Mouse (Mus musculus): ENCODE measurements at regions not wholly inside any gene's neighbourhood (a gene's known extent, or its start where the extent isn't known, plus 50 kb on each side); places are given as distances from the start of the nearest gene placed in this dataset.
A peak's percentile ranks its signal among the peaks of the same experiment; 100 is the strongest.

DNA sequence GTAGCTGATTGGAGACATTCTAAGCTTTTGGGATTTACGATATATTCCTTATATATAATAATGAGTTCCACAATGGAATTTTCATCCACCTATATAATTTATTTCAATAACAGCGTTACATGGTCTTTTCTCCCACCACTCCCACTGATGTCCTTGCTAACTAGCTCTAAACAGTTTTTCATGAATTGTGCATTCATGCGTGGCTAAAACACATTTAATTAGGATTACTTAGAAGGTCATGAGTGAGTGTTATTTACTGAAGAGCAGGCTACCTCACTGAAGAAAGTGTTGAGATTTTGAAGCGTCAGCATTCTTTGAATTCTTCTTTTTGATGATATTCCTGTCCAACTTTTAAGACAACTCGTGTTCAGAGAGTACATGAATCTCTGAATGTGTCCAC, 245.1 kb upstream of the Kcnj16 start:
- no peak for DNase-seq

DNA sequence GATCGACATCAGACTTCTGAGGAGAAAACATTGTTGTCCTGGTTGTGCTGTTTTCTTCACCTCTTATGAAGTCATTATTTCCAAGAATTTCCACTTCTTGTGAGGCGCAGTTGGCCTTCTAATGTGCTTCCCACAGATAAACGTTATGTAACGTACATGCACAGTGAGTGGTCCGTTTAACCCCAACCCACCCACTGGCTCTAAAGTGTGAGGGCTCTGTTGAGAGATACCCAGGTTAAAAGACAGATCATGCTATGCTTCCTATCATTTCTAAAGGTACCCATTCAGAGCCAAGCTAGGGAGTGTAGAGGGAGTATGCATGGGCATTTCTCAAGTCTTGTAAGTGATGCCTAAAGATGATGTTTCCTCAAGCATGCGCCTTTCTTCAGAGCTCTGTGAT, 243.9 kb upstream of the Kcnj16 start:
- DNase-seq: no peak

DNA sequence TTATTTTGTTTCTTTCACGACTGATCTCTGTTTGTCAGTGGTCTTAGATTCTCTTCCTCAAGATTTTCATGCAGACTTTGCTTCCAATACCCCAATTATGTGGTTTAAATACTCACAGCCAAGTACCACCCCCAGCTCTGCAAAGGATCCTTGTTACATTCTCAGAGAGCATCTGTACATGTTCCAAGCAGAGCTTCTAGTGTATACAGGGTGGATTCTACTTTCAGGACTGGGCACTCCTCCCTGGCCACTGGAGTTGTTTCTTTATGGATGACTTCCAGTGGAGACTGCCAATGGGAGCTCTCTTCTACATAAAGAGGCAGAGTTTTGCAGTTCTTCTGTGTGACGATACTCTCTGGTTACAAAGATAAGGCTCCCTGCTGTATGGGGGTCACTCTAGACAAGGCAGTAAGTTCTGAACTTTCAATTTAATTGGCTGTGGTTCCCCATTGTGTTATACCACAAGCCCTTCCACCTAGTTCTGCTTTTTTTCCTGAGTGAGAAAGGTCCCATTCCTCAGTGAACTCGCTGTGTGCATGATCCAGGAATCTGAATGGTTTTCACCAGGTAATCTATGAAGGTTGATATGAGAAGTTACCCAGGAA, 240.4 kb upstream of the Kcnj16 start:
- DNase-seq: no peak

DNA sequence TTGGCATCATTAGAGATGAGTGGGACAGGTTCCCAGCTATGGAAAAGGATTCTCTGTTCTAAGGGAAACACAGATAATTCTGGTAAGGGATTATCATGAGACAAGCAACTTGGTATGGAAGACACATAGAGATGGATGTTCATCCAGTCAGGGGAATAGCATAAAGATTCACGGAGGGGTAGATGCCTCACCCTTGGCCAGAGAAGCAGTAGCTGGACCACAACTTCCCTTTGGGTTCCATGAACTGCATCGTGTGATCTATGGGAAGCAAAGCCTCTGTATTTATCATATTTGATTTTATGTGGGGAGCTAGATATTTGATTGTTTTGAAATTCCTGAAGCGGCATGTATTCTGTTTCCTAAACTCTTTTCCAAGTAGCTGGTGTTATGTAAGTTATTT, 236.3 kb upstream of the Kcnj16 start:
- DNase-seq: no peak

DNA sequence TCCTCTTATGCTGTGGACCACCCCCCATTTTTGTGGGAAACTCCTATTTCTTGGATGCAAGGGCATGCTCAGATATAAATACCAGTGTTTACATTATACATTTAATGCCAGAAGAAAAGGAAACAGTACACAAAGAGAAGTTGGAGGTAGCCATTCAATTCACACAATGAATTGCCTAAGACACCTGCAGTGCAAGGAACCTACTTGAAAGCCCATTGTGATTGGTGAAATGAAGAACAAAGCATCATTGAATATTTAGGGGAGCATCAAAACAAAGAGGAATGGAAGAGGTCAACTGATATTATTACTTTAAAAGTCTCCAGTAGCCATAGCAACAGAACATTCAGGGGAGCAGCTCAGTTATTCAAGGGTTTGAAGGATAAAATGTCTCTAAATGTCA, 193.7 kb upstream of the Kcnj16 start:
- DNase-seq: no peak

DNA sequence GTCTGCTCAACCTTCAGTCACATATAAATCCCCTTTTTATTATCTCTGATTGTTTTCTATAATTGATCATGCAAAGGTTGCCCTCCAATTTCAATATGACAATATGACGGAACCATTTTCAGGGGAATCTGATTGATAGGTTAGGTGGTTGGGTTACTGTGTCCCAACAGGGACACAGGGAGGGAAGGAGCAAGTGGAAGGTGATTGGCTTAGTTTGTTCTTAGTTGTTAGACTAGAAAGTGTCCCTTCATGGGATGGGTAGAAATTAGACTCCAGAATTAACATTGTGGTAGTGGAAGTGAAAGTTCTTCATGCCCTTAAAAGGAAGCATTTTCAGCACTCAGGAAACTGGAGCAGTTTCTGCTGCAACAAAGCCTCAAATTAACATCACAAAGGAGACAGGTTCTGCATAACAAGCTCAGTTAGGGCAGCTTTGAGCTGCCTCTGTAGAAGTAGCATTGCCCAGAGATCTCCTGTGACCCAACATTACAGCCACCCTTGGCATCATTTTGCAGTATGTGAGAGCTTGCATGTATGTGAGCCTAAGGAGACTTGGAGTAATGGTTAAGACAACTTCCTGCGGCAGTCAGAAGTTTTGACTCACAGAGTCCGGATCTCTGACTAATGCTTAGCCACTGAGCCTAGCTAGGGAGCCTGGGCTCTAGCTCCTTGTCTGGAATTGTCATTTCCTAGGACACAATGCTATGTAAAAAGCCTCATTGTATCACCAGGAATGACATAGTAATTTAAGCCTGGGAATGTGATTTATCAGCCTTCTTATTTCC, 186.1 kb upstream of the Kcnj16 start:
- no peak for DNase-seq

DNA sequence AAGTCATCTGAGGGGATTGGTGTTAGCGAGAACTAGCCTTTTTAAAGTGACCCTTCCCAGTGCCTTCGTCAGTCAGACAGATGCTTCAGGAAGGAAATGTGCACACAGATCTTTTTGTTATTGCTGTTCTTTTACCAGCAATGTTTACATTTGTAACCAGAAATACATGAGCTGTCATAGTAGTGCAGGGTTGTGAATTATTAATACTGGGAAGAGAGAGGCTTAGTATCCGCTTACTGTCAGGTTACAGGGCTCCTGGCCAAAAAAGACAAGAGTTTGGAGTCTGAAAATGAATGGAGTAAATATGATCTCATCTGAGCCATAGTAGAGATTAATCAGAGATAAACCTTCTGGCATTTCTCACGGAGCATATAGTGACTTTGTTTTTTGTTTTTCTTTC, 178.3 kb upstream of the Kcnj16 start:
- DNase-seq: no peak

DNA sequence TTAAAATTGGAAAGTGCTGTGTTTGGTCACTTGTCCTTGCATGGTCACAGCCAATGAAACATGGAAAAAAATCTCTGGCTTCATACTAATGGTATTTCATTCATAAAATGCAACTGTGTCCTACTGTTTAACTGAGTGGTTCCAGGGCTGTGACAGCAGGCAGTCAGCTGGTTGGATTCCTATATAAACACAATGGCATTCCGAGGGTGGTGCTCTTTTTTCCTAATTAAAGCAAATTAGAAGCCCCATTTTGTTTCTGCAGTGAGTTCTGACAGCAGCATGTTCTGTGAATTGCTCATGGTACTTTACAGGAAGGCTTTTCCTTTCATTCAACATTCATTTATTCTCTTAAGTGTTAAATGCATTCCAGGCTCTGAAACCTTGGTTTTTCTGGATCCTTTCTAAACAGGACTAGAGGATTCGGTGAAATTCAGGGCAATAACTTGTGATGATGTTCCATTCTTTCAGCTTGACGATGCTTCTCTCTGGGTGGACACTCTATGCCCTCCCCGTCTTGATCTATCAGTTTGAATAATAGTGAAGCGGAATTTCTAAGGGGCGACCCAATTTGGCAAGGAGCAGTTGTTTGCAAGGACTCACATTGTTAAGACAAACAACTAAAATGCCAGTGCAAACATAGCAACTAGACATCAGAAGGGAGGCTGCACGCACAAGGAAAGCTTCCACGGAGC, 167.8 kb upstream of the Kcnj16 start:
- no peak for DNase-seq

DNA sequence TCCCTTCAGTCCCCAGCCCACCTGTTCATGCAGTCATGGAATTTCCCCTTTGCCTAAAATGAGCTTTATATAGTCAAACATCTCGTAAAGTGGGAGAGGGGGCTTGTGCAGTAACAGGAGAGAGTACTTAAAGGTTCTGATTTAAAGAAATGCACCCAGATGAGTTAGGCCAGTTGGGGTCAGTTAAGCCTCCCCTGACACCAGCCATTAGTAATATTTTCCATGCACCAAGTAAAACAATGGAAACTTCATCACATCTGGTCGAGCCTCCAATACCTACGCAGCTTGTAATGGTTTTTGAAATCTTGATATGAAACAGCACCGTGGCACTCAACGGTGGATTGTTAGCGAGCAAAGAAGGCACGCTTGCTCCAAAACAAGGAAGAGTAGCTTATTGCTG, 165.8 kb upstream of the Kcnj16 start:
- no peak for DNase-seq

DNA sequence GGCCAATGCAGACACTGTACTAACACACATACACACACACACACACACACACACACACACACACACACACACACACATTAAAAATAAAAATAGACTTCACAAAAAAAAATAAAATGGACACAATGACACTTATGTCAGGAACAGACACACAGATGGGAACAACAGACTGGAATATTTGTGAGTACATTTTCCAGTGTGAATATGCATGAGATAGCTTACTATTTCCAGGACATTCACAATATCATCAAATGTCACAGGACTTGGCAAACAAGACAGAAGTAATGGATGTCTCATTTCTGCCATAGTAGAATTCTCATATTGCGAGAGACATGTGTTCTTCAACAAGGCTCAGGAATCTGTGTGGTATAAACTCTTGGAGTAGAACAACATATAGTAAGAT, 163.8 kb upstream of the Kcnj16 start:
- no peak for DNase-seq

DNA sequence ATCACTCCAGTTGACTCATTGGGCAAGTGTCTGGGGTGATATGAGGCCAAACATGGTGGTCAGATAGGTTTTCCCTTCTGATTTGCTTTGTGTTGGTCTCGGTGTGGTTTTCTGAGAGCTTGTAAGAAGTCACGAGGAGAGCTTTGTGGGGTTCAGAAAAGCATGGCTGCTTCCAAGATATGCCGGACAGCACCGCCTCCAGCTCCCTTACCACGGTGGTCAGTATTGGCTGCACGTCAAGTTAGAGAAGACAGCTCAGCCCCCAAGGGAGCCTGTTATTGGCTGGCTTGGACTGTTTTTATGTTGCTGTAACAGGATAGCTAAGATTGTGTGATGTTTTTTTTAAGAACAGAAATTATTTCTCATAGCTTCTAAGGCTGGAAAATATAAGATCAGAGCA, 154.7 kb upstream of the Kcnj16 start:
- DNase-seq: no peak

DNA sequence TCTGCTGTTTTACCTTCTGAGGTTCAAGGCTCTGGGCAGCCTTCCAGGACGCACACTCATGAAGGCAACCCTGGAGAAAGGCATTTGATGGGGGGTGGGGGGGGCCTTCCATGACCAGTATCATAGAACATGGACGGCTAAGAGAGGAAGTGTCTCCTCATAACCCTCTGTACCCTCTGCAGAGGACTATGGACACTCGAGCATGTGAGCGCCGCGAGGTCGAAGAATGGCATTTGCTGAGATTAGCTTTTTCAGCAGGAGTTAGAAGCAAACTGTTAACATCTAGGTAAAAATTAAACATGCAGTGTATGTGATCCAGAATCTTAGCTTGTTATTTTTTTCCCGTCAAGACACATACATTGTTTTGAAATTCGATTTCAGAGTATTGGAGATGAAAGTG, 153.1 kb upstream of the Kcnj16 start:
- no peak for DNase-seq

DNA sequence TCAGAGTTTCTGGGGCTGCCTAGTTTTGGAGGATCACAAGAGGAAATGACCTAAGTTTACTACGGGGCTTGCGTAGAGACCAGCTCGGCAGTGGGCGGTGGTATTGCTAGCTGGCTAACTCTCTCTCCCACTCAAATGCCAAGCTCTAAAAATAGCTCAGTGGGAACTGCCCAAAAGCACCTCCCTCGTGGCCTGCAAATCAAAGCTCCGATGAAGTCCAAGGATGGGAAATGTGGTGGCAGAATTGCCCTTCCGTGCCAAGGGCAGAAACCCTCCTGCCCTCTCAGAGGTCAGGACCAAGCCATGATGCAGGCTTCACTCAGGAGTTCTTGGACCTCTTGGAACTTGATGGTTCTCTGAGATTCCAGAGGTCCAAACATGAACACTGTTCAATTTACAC, 152.6 kb upstream of the Kcnj16 start:
- peak in 1 of 2 experiments; percentile 18 for DNase-seq

DNA sequence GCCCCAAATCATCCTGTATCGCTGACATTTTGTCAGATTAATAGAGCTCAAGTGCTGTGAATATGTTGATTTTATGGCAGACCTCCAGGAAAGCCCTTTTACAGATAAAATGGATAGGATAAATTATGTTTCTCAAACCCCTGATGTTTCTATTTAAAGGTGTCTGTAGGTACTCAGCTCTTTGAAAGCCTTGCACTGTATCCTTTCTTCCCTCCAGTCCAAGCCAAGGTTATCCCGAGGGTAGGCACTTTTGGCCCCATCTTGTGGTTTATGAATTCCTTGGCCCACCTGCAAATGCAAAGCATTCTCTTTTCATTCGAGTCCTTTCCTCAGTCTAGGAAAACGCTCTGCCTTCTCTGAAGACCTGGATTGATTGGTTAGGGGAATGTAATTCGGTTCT, 139.2 kb upstream of the Kcnj16 start:
- no peak for DNase-seq

DNA sequence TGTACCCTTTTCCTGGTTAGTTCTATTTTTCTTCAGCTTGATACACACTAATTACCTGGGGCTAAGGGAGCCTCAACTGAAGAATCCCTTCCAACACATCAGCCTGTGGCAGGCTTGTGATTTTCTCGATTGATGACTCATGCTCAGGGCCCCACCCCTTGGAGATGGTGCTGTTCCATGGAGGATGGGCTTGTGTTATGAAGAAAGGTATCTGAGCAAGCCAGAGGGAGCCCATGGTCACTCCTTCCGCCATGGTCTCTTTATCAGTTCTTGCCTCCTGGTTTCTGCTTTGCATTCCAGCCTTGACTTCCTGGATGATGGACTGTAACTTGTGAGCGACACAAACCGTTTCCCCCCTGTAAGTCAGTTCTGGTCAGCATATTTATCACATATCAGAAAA, 131.1 kb upstream of the Kcnj16 start:
- DNase-seq: no peak

DNA sequence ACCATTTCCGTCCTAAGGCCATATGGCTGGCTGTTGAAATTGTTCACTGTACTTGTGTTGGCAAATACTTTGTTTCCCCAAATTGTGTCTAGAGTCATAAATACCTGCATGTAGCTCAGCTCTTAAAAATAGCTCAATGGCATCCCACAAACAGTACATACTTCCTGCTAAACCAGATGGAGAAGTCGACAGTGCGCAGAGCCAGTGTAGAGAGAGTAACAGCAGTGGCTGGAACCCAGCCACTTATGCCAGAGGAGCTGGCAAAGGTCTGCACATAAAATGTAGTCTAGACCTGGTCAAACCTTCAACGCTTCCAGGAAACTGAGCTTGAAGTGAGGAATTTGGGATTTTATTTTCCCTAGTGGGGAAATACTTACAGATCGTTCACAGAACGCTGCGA, 128.5 kb upstream of the Kcnj16 start:
- DNase-seq: no peak

DNA sequence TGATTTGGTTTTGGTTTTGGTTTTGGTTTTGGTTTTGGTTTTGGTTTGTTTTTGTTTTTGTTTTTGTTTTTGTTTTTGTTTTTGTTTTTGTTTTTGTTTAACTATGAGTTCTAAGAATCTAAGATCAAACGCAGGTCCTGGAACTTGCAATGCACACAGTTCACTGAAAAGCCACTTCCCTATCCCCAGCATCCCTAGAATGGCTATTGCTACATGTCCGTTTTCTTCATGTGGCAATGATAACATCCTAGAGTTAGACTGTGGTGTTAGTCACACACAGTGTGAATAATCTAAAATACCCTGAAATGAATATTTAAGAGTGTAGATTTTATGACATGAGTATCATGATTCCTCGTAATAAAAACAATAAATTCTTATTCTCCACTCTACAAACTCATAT, 99.5 kb upstream of the Kcnj16 start:
- DNase-seq: no peak

DNA sequence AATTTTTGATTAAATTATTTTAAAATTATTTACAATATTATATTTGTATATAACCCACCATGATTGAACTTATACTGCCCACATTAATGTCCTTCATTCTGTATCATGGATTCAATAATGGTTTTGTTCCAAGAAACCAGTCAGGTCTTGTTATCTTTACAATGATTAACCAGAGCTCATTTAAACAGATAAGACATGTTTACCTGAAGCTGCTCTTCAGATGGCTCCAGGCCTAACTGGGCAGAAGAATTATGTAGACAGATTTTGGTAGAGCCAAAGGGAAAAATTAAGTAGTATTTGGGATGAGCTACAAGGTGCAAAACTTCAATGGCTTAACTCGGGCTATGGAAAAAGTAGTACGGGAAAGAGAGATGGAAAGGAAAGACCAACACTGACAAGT, 97.7 kb upstream of the Kcnj16 start:
- no peak for DNase-seq

DNA sequence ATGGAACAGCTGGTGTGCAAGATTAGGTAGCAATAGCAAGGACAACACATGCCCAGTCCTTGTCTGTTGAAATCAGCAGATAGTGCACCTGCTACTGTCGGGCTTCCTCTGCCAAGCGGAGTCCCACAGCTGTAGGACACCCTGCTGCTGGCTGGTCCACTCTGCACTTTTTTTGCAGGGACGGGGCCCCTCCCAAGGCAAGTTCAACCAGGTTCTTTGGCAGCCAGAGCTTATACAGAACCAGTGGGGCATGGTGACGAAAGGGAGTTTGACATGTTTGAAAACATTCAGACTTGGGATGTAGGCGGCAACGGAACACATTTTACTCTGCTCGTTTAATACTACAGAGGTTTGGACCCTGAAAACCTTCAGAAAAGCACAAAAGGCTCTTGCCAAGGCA, 93.2 kb upstream of the Kcnj16 start:
- DNase-seq: no peak

DNA sequence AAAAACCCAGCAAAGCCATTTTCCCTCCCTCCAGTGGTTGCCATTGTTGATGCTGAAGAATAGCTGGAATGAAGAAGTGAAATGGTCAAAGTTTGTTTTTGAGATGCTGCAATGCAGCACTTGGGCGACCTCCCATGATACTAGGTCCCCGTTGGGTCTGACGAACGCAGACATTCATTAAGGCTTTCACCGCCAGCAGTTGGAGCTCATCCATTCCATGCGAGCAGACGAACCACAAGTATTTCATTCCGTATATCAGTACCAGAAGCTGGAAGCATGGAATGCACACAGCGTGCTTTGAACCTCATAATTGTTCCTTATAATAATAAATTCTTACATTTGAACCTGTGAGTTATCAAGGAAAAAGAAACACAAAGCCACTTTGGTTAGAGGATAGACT, 86.9 kb upstream of the Kcnj16 start:
- DNase-seq: no peak

DNA sequence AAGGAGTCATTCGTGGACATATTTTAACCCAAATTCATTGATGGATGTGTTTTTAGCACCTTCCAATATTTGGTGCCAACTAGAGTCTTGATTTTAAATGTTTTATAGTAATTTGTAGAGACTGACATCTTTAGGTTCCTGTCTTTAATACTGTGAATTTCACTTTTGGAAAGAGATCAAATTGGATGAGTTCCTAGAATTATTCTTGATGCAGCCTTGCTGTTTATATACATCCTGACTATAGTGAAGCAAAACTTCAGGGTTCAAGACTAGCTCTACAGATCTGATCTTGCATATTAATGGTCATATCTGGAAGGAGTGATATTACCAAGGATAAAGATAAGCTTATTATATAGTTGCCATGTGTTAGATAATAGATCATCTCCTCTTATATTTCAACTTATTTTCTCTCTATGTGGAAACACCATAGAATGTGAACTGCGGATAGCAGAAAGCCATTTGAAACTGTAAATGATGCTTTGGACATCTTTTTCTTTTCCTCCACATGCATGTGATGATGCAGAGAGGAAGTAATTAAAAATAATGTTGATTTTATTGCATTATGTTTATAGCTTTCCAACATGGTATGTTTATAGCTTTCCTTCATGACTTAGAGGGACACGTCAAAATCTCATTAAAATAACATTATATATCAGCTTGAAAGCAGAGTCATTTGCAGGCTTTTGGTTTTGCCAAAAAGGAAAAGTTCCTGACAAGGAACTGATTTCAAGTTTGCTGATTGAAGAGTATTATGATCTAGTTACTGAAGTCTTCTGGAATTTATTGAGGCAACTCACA, 78.3 kb upstream of the Kcnj16 start:
- DNase-seq: no peak

DNA sequence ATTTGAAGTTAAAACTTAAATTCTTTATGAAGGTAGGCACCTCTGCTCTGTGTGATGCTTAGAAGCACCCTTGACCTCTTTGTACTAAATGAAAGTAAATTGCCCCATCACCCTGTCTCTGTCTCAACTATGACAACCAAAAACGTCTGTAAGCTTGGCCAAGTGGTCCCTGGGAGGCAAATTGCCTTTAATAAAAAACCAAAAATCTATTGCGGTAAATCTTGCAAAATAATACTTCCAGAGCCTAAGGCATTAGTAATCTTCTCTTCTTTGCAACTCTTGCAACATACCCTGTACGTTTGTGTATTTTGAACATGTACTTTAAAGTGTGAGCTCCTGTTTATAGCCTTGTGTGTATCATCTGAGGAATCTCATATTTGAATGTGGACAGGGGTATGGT, 77.4 kb upstream of the Kcnj16 start:
- DNase-seq: no peak

DNA sequence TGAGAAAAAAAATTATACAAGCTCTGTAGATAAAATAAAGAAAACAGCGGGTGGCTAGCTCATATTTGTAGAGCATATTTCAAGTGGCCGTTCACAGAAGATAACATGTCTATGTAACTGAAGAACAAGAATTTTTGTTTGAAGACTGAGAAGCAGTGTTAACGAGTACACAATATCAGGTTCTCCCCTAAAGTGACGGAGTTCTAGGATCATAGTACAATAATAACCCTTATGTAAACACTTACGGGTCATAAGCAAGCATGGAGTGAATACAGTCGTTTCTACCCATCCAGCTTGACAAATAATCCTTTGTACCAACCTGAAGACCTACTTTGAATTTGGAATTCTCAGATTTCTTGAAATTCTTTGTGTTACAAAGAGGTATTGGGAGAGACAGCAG, 64.9 kb upstream of the Kcnj16 start:
- no peak for DNase-seq

Data from lung, postnatal 4 days (tissue).